Mouse (Mus musculus): ENCODE data around the gene Tspan9. TPM values are rescaled to one million over a fixed set of nuclear protein-coding genes. Genes with fewer than 3 reads are reported as not detected.

The Tspan9 gene
- 1.5 and 1.6 TPM in 2 replicates for polyA plus RNA-seq (2012)

GRCm38 (mm10) chr6:128143390-128144020, at the start of gene Tspan9:
Tspan9 (minus strand) TSS chr6:128143594.

Other genes starting within 250 kb of the Tspan9 start
- 0.02 TPM in 1 of 2 replicates, not detected in the other for gene Tead4, start 157.2 kb upstream of the Tspan9 start, polyA plus RNA-seq (2012)
- gene Tulp3, start 212.3 kb upstream of the Tspan9 start, polyA plus RNA-seq (2012): 0.39 and 0.41 TPM in 2 replicates
- 49.0 and 53.8 TPM in 2 replicates for gene Rhno1, start 219.3 kb upstream of the Tspan9 start, polyA plus RNA-seq (2012)
- 57.3 and 59.5 TPM in 2 replicates for gene Foxm1, start 219.4 kb upstream of the Tspan9 start, polyA plus RNA-seq (2012)
- 0.09 TPM in 1 of 2 replicates, not detected in the other for gene Tex52, start 231.9 kb upstream of the Tspan9 start, polyA plus RNA-seq (2012)
- gene Gm44596, start 231.9 kb upstream of the Tspan9 start, polyA plus RNA-seq (2012): not detected in 2 replicates